Mouse (Mus musculus): Measurements from ENCODE around the gene Slc5a6.
A peak's percentile ranks its signal among the peaks of the same experiment; 100 is the strongest.
"Not testable (repeated sequence)": the region's sequence is repeated elsewhere in the genome, so short reads cannot be mapped to it uniquely, and the experiment has no call there.

Gene Slc5a6

DNA sequence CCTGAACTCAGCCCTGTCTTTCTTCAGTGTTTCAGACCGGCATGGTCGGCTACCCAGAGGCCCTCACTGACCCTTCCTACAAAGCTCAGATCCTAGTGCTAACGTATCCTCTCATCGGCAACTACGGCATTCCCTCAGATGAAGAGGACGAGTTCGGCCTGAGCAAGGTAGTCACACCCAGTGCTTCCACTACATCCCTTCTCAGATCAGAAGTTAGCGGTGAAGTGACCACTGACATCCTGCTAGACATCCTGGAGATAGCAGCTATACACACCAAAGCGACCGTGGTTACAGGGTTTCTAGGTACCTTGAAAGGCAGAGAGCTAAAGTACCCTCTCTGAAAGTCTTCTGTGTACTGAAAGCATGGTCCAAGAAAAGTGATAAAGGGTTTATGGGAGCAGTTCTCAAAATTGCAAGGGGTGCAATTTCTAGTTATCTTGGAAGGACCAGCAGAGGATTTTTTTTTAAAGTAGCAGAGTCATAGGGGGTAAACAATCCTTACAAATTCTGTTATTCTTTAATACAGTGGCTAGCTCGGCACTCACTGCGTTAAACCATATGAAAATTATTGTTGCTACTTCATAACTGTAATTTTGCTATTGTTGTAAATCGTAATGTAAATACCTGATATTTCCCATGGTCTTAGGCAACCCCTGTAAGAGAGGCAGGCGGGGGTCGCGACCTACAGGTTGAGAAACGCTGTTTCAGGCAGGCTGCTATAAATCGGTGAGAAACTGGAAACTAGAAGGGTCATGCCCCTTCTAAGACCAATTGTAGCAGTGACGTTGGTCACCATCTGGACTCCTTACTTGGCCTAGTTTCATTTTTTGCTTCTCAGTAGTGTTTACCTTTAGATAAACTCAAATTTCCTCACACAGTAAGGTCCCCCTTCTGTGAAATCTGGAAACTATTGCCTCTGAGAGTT is 6.8 kb upstream of the Slc5a6 start:
- DNase-seq: no peak

DNA sequence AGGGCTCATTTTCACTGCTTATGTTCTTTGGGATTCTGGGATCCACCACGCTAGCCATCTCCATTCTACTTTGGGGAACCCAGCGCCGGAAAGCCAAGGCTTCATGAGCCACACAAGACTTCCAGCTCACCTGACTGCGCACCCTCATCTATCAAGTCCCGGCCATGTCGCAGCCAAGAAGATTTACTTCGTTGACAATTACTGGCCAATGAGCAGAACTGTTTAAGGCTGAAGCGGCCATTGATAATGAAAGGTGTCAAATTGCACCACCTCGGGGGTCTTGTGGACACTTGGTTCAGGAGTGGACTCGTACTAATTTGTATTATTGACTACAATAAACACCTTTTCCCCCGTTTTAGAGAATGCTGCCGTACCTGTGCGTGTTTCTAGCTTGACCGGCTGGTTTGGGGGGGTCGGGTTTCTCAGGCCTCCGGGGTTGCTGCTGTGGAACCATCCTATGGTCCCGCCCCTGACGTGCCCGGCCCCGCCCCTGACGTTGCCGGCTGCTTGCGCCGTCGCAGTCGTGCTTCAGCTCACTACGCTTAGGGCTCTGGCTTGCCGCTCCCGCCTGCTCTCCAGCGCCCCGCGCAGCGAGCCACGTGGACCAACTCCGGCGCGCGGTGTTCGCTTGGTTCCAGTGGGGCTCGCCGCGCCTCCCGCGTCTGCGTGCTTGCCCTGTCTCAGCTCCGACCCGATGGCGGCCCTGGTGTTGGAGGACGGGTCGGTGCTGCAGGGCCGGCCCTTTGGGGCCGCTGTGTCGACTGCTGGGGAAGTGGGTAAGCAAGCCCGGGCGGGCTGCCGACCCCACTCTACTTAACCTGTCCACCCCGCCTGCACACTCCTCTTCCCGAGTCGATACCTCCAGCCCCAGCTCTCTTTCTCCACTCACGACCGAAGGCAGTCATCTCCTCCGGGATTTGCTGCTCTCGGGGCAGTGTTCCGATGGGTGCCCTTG is 5.8 kb upstream of the Slc5a6 start, which contains the start of gene Cad:
Gene Cad, plus strand, starts transcription at position 520 of the 955 bp plus-strand sequence.
- peak; percentile 96 to 97 for DNase-seq

DNA sequence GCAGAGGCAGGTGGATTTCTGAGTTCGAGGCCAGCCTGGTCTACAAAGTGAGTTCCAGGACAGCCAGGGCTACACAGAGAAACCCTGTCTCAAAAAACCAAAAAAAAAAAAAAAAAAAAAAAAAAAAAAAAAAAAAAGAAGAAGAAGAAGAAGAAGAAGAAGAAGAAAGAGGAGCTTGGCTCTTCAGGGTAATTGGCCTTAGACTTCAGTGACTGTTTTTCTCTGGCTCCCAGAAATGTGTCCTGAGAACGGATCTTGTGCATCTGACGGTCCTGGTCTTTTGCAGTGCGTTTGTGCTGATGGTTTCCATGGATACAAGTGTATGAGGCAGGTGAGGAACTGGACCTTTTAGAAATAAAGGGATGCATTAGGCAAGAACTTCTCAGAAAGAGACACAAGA is 5.0 kb upstream of the Slc5a6 start:
- not testable (repeated sequence) for DNase-seq

GRCm38 (mm10) chr5:31050427-31050826 is 1.7 kb upstream of the Slc5a6 start:
- DNase-seq: no peak

GRCm38 (mm10) chr5:31047848-31048762 is 619 bp downstream of the Slc5a6 start, which contains the start of gene Atraid:
Atraid (plus strand) TSS chr5:31048312.
- peak; percentile 99 for DNase-seq

DNA sequence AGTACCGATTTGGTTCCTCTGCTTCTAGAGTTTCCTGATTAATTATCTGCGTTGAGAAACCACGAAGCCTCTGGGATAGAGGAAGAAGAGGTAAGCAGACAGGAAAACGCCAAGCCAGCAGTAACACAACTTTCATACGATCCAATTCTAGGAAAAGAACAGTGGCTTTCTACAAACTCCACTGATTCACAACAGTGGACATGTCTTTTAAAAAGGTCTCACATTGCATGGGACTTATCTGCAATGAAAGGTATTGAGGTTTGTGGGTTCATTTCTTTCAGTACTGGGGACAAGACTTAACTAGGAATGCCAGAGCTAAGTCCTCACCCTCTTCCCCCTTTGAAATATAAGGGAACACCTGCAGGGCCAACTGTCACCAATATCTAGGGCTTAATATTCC is 1.6 kb downstream of the Slc5a6 start:
- no peak for DNase-seq

DNA sequence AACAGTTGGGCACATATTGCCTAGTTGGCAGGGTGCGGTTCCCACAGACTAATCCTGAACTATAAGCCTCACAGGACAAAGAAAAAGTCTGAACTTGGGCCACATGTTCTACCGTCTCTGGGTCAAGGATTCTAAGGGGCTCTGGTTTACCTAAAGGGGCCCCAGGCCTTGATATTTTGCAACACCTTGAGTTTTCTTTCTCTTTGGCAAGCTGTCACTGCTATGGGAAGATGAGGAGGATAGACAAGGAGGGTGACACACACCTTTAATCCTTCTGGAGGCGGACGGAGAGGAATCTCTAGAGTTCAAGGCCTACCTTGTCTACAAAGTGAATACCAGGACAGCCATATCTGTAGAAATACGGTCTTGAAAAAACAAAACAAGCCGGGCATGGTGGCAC is 2.3 kb downstream of the Slc5a6 start:
- no peak for DNase-seq

GRCm38 (mm10) chr5:31038171-31038845 is 10.4 kb downstream of the Slc5a6 start:
- no peak for DNase-seq

GRCm38 (mm10) chr5:31036556-31036955 is 12.2 kb downstream of the Slc5a6 start:
- DNase-seq: not testable (repeated sequence)

DNA sequence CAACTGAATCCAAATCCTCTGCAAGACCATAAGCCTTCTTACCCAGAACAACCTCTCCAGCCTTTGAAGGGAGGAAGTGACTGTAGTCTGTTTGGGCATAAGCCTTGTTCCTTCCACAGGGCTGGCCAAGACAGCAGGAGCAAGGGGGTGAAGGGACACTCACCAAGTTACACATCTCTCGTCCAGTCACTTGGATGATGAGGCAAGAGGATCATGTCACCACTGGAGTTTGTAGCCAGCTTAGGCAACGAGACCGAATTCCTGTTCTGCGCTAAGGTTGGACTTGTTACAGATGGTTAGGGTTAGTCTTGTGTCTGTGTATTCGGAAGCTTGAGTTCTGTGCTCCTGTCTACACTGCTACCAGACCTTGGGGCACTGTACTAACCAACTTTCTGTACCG is 14.1 kb downstream of the Slc5a6 start:
- DNase-seq: no peak

- no peak for DNase-seq
These were observed 17.2 kb downstream of the Slc5a6 start for GRCm38 (mm10) chr5:31031508-31031907.

DNA sequence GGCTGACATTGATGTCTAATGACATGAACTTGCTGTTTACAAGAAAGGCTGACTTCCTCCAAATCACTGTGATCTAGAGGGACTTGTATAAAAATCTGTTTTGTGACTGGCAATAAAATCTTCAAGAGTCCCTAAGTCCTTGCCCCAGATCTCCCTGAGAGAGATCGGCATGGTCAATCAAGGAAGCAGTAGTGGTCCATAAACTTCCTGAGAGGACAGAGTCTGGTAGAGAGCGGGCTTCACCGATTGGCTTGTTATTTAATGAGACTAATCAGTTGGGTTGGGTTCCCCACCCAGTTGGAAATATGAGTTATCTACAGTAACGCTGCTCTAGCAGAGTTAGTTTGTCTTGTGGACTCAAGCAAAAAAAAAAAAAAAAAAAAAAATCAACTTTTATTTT is 17.8 kb downstream of the Slc5a6 start:
- no peak for DNase-seq

- no peak for DNase-seq
These were observed 24.1 kb downstream of the Slc5a6 start for GRCm38 (mm10) chr5:31024641-31025040.

DNA sequence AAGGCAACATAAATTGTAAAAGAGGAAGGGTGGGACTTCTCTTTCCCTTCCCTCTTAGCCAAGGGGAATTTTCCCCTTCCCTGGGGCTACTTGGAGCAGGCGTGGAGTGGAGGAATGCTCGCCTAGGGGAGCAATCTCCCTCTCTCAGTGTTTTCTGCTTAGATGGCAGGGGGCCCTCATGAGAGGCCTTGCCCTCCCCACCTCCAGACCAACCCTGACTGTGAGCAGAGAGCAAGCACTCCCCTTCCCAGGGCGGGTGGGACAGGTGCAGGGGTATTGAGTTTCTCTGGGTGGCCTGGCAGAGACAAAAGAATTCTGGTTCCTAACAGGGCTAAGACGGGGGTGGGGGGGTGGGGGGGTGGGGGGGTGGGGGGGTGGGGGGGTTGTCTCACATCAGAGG is 25.5 kb downstream of the Slc5a6 start:
- no peak for DNase-seq

DNA sequence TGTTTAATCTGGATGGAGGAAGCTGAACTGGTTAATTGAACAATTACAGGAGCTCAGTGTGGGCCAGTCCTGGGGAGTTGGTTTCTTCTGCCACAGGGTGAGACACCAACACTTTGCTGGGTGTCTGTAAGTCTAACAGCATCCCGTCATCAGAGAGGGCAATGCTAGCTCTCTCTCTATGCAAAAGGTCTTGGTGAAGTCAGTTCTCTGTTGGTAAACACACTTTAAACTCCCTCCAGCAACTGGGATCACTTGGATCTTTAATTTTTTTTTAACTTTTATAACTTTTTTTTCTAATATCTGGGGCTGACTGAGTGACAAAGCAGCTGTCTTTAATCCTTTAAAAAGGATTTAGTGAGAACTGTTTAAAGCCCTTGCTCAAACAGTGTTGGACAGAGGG is 26.0 kb downstream of the Slc5a6 start:
- no peak for DNase-seq

DNA sequence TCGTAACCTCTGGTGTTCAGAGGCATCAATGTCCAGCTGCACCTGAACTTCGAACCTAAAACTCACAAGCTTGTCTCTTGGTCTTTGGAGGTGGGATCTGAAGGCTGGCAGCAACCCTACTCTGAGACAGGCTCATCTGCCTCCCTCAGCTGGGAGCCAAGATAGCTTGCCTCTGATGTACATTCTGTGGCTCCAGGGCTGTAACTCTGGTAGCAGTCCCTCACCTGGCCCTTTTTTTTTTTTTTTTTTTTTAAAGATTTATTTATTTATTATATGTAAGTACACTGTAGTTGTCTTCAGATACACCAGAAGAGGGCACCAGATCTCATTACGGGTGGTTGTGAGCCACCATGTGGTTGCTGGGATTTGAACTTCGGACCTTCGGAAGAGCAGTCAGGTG is 26.9 kb downstream of the Slc5a6 start:
- DNase-seq: not testable (repeated sequence)

GRCm38 (mm10) chr5:31015913-31016312 is 32.8 kb downstream of the Slc5a6 start:
- DNase-seq: no peak

- DNase-seq: no peak
These were observed 36.0 kb downstream of the Slc5a6 start for GRCm38 (mm10) chr5:31012737-31013136.

GRCm38 (mm10) chr5:31004184-31004583 is 44.5 kb downstream of the Slc5a6 start:
- peak; percentile 78 to 89 for DNase-seq

DNA sequence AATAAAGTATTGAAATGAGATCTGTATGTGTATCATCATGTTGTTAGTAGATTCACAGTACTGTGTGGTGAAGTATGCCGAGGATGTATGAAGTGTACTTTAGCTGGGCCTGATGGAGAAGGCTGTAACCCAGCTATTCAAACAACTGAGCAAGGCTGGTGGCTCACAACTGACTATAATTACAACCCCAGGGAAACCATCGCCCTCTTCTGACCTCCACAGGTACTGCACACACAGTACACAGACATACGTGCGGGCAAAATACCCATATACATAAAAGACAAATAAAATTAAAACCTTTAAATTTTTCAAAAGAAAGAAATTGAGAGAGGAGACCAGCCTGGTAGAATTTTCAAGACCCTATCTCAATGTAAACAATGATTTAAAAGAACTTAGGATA is 47.2 kb downstream of the Slc5a6 start:
- DNase-seq: no peak

DNA sequence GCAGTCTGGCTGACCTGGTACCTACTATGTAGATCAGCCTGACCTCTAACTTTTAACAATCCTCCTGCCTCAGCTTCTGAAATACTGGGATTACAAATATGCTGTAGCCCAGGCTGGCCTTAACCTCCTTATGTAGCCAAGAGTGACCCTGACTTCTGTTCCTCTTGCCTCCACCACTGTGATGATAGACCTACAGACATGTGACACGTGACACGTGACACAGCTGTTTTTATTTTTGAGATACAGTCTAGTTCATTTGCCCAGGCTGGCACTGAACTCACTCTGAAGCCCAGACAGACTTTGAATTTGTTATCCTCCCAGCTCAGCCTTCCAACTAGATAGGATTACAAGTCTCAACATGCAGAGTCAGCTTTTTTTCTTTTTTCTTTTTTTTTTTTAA is 47.7 kb downstream of the Slc5a6 start:
- DNase-seq: no peak

DNA sequence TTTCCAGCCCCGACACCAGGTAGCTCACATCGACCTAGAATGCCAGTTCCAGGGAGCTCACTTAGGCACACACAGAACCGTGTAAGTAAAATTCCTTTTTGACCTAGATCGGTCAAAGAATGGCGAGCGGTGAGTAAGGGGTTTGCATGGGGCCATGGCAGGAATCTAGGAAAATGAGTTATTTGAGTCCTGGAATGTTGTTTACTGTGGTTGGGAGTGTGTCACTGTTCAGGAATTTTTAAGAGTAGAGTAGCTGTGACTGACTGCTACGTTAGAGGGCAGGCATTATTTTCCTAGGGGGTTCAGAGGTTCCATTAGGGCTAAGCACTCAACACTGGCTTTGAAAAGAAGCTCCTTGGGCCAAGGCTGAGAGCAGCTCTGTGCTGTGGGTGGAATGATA is 48.6 kb downstream of the Slc5a6 start:
- DNase-seq: no peak

All from lung, postnatal 4 days (tissue).